Mouse (Mus musculus) forebrain, embryonic 15.5 days (tissue): ENCODE data around the gene Col9a1. TPM values are rescaled to one million over a fixed set of nuclear protein-coding genes. Genes with fewer than 3 reads are reported as not detected.

ENCODE experiments used
- ATAC-seq: fragments of 200-750 bp; cut with Nextera tagmentation; replicated peaks from 2 replicates; pipeline ENCODE4 v1.8.0; 2017; ENCODE audit warnings: mild to moderate bottlenecking, moderate TSS enrichment, moderate library complexity
- H3K27ac ChIP-seq: fragments of 300-500 bp; sonication (generic); replicated peaks from 2 replicates; pipeline ENCODE4 v1.5.1; 2015; ENCODE audit warnings: mild to moderate bottlenecking, inconsistent platforms
- H3K27me3 ChIP-seq: fragments of 300-500 bp; sonication (generic); 2 replicates; pipeline ENCODE4 v1.6.1; 2015; ENCODE audit warnings: inconsistent platforms
- H3K36me3 ChIP-seq: fragments of 300-500 bp; sonication (generic); 2 replicates; pipeline ENCODE4 v1.6.1; 2015; ENCODE audit warnings: mild to moderate bottlenecking, inconsistent platforms
- H3K4me1 ChIP-seq: fragments of 300-500 bp; sonication (generic); 2 replicates; pipeline ENCODE4 v1.6.1; 2015; ENCODE audit warnings: inconsistent platforms
- H3K4me2 ChIP-seq: fragments of 300-500 bp; sonication (generic); replicated peaks from 2 replicates; pipeline ENCODE4 v1.6.1; 2015; ENCODE audit warnings: mild to moderate bottlenecking, inconsistent platforms
- H3K4me3 ChIP-seq: fragments of 300-500 bp; sonication (generic); 2 replicates; pipeline ENCODE4 v1.5.1; 2015; ENCODE audit warnings: mild to moderate bottlenecking, inconsistent platforms
- H3K9ac ChIP-seq: fragments of 300-500 bp; sonication (generic); replicated peaks from 2 replicates; pipeline ENCODE4 v1.6.1; 2015; ENCODE audit warnings: mild to moderate bottlenecking, inconsistent platforms
- H3K9me3 ChIP-seq: fragments of 300-500 bp; sonication (generic); 2 replicates; pipeline ENCODE4 v1.6.1; 2016; ENCODE audit warnings: inconsistent platforms
- WGBS: fragments of 180-500 bp; shearing (Covaris S2); methylation state at CpG from one replicate; pipeline ENCODE4 v1.1.7; 2015; ENCODE audit warnings: mixed read lengths; 5-methylcytosine and 5-hydroxymethylcytosine counted together
- polyA plus RNA-seq: library from polyadenylated mRNA; unstranded; fragments of >200 nt; fragmentation: Nextera tagmentation; extraction: Ambion mirVana; gene quantifications from 2 replicates; pipeline ENCODE4 v1.2.1, GENCODE M21; 2015

The Col9a1 gene
- polyA plus RNA-seq: 1.3 TPM in 2 replicates

- WGBS: 81% methylated on average over 6 of the region's 6 CpGs
- no peaks in the 10 kb centered on the region for H3K9me3 ChIP-seq
- no peak within 1 kb of the TSS for H3K27ac ChIP-seq
- H3K4me1 ChIP-seq: no peaks in the 10 kb centered on the region
- ATAC-seq: no peak
- H3K4me3 ChIP-seq: no peak within 1 kb of the TSS
- H3K27me3 ChIP-seq: no peaks in the 10 kb centered on the region
- H3K4me2 ChIP-seq: no peak within 1 kb of the TSS
- H3K9ac ChIP-seq: no peak within 1 kb of the TSS
- H3K36me3 ChIP-seq: no peaks in the 10 kb centered on the region
Observed at GRCm38 (mm10) chr1:24177224-24177851, at the start of gene Col9a1. Gene Col9a1, plus strand, starts transcription at chr1:24177610.

DNA sequence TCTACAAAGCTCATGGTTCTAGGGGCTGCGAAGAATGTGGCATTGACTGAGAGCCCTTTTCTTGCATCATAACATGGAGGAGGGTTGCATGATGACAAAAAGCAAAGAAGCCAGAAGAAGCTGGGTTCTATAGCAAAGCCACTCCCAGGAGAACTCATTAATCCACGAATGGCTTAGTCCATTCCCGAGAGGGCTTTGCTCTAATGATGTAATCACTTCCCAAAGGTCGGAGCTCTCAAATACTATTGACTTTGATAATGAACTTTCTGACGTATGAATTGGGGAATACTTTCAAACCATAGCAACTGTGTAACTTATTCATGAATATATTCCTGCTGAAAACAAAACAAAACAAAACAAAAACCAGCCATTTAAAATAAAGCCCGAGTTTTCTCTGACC lies 49.5 kb upstream of the Col9a1 start:
- no peak overlapping the region for H3K4me2 ChIP-seq
- ATAC-seq: no peak
- WGBS: 32% methylated on average over 6 of the region's 6 CpGs
- H3K36me3 ChIP-seq: no peaks in the 10 kb centered on the region
- H3K9ac ChIP-seq: no peak overlapping the region
- no peaks in the 10 kb centered on the region for H3K9me3 ChIP-seq
- no peak overlapping the region for H3K27ac ChIP-seq
- H3K4me3 ChIP-seq: no peak overlapping the region
- no peaks in the 10 kb centered on the region for H3K27me3 ChIP-seq
- no peaks in the 10 kb centered on the region for H3K4me1 ChIP-seq

- H3K4me1 ChIP-seq: 0 out of 2 replicates have a peak, but pooled peaks cover 4% of the 10 kb centered on the region
- peak overlapping the region; percentile 39 for H3K4me2 ChIP-seq
- H3K4me3 ChIP-seq: peak overlapping the region; percentile 14; the same call in 1 of the 2 replicates
- no peaks in the 10 kb centered on the region for H3K36me3 ChIP-seq
- ATAC-seq: no peak; the same call in 1 of the 2 replicates
- 42% methylated on average over 19 of the region's 19 CpGs for WGBS
- H3K9me3 ChIP-seq: no peaks in the 10 kb centered on the region
- H3K9ac ChIP-seq: peak overlapping the region; percentile 20; the same call in 1 of the 2 replicates
- H3K27ac ChIP-seq: no peak overlapping the region
- H3K27me3 ChIP-seq: no peaks in the 10 kb centered on the region
Observed at GRCm38 (mm10) chr1:24133853-24134252, 43.6 kb upstream of the Col9a1 start.

- peaks cover 7% of the 10 kb centered on the region; the same call in 1 of the 2 replicates for H3K4me1 ChIP-seq
- H3K9ac ChIP-seq: no peak overlapping the region
- no peaks in the 10 kb centered on the region for H3K9me3 ChIP-seq
- no peak overlapping the region for H3K4me2 ChIP-seq
- no peaks in the 10 kb centered on the region for H3K36me3 ChIP-seq
- H3K4me3 ChIP-seq: no peak overlapping the region
- peak; percentile 87 for ATAC-seq
- 0% methylated on average over 1 of the region's 1 CpGs for WGBS
- no peaks in the 10 kb centered on the region for H3K27me3 ChIP-seq
- peak overlapping the region; percentile 57; the same call in 1 of the 2 replicates for H3K27ac ChIP-seq
Observed at GRCm38 (mm10) chr1:24134792-24135191, 42.6 kb upstream of the Col9a1 start.

- WGBS: 12% methylated on average over 3 of the region's 3 CpGs
- no peak overlapping the region for H3K4me3 ChIP-seq
- H3K9me3 ChIP-seq: no peaks in the 10 kb centered on the region
- H3K9ac ChIP-seq: no peak overlapping the region
- H3K27me3 ChIP-seq: no peaks in the 10 kb centered on the region
- no peak overlapping the region for H3K27ac ChIP-seq
- H3K4me2 ChIP-seq: no peak overlapping the region
- no peak for ATAC-seq
- H3K4me1 ChIP-seq: peaks cover 12% of the 10 kb centered on the region; the same call in 1 of the 2 replicates
- H3K36me3 ChIP-seq: no peaks in the 10 kb centered on the region
Observed at GRCm38 (mm10) chr1:24137133-24137532, 40.3 kb upstream of the Col9a1 start.

DNA sequence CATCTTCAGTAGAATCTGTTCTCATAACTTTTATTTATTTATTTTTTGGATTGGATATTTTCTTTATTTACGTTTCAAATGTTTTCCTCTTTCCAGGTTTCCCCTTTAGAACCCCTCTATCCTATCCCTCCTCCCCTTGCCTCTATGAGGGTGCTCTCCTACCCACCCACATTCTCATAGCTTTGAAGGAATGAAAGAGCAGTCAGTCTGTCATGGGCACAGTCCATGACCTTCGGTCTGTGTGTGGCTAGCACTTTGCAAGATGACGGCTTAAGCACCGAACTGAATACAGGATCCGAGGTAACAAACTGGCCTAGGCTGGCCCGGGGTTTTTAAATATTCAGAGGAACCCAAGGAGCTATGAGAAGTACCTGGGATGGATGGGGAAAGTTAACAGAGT lies 36.9 kb upstream of the Col9a1 start:
- Histone ChIP-seq H3K4me1 (peaks cover 8% of the 10 kb centered on the region; the same call in 1 of the 2 replicates), H3K4me2 (no peak overlapping the region), H3K4me3 (no peak overlapping the region), H3K9ac (no peak overlapping the region), H3K36me3 (no peaks in the 10 kb centered on the region), H3K27me3 (no peaks in the 10 kb centered on the region), H3K27ac (no peak overlapping the region), H3K9me3 (no peaks in the 10 kb centered on the region)
- ATAC-seq: no peak
- 56% methylated on average over 6 of the region's 6 CpGs for WGBS

- Histone ChIP-seq H3K4me2 (no peak overlapping the region), H3K4me1 (peaks cover 8% of the 10 kb centered on the region; the same call in 1 of the 2 replicates), H3K9me3 (no peaks in the 10 kb centered on the region), H3K9ac (no peak overlapping the region), H3K4me3 (no peak overlapping the region), H3K27ac (no peak overlapping the region), H3K36me3 (no peaks in the 10 kb centered on the region), H3K27me3 (no peaks in the 10 kb centered on the region)
- WGBS: 76% methylated on average over 8 of the region's 8 CpGs
- 0 out of 2 replicates have a peak, but pooled peaks have one; percentile 51 for ATAC-seq
Observed at GRCm38 (mm10) chr1:24143504-24143903, 33.9 kb upstream of the Col9a1 start.

GRCm38 (mm10) chr1:24157751-24158150 lies 19.7 kb upstream of the Col9a1 start:
- Histone ChIP-seq H3K4me1 (no peaks in the 10 kb centered on the region), H3K4me2 (no peak overlapping the region), H3K27me3 (no peaks in the 10 kb centered on the region), H3K9ac (no peak overlapping the region), H3K27ac (no peak overlapping the region), H3K9me3 (no peaks in the 10 kb centered on the region), H3K36me3 (no peaks in the 10 kb centered on the region), H3K4me3 (no peak overlapping the region)
- no peak for ATAC-seq
- WGBS: 77% methylated on average over 5 of the region's 5 CpGs

- no peak overlapping the region for H3K9ac ChIP-seq
- H3K27ac ChIP-seq: no peak overlapping the region
- no peaks in the 10 kb centered on the region for H3K9me3 ChIP-seq
- WGBS: 48% methylated on average over 6 of the region's 6 CpGs
- H3K4me2 ChIP-seq: no peak overlapping the region
- ATAC-seq: no peak
- H3K4me3 ChIP-seq: no peak overlapping the region
- no peaks in the 10 kb centered on the region for H3K27me3 ChIP-seq
- 0 out of 2 replicates have a peak, but pooled peaks cover 3% of the 10 kb centered on the region for H3K4me1 ChIP-seq
- no peaks in the 10 kb centered on the region for H3K36me3 ChIP-seq
Observed at GRCm38 (mm10) chr1:24169410-24169809, 8.0 kb upstream of the Col9a1 start.

DNA sequence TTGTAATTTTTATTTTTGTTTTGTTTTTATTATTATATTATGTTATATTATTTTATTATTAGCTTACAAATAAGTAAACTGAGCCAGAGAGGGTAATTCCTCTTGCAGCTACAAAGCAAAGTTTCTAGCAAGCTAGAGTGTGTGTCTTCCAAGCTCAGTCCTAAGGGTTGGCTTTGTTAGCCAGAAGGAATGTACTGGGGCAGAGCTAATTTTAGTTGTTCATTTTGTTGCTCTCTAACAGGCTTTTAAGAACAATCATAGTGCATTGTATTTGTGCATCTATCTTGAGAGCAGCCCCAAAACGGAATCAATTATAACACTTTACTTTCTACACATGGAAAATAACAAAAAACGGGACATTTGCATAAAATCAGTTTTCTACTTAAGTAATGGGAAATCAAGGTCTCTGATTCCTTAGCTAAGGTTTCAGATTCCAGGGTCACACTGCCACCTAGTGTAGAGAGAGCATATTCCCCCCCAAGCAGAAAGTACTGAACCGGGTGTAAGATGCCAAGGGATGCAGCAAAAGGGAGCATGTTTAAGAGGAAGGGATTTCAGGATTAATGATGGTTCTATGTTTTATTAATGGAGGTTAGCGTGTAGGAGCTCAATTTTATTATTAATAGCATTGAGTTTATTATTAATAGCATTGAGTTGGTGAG lies 6.1 kb upstream of the Col9a1 start:
- no peak overlapping the region for H3K4me2 ChIP-seq
- WGBS: 1% methylated on average over 4 of the region's 4 CpGs
- ATAC-seq: peak; percentile 85
- H3K9me3 ChIP-seq: no peaks in the 10 kb centered on the region
- H3K4me3 ChIP-seq: no peak overlapping the region
- H3K4me1 ChIP-seq: 0 out of 2 replicates have a peak, but pooled peaks cover 3% of the 10 kb centered on the region
- no peaks in the 10 kb centered on the region for H3K27me3 ChIP-seq
- H3K36me3 ChIP-seq: no peaks in the 10 kb centered on the region
- no peak overlapping the region for H3K9ac ChIP-seq
- H3K27ac ChIP-seq: no peak overlapping the region

DNA sequence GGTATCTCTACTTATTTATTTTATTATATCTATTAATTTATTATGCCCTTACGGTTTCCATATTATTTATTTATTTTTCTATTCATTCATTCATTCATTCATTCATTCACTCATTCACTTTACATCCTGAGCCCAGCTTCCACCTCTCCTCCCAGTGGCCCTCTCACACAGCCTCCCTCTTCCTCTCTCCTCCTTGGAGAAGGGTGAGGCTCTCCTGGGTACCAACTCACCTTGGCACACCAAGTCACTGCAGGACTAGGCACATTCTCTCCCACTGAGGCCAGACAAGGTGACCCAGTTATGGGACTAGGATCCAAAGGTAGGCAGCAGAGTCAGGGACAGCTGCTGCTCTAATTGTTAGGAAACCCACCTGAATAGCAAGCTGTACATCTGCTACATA lies 5.5 kb upstream of the Col9a1 start:
- Histone ChIP-seq H3K36me3 (no peaks in the 10 kb centered on the region), H3K27me3 (no peaks in the 10 kb centered on the region), H3K9ac (no peak overlapping the region), H3K4me2 (no peak overlapping the region), H3K4me3 (no peak overlapping the region), H3K27ac (no peak overlapping the region), H3K4me1 (0 out of 2 replicates have a peak, but pooled peaks cover 3% of the 10 kb centered on the region), H3K9me3 (no peaks in the 10 kb centered on the region)
- WGBS: 69% methylated on average over 1 of the region's 1 CpGs
- ATAC-seq: peak; percentile 69

GRCm38 (mm10) chr1:24172656-24173055 lies 4.8 kb upstream of the Col9a1 start:
- no peak overlapping the region for H3K4me3 ChIP-seq
- no peak for ATAC-seq
- H3K36me3 ChIP-seq: no peaks in the 10 kb centered on the region
- H3K9me3 ChIP-seq: no peaks in the 10 kb centered on the region
- WGBS: 42% methylated on average over 3 of the region's 3 CpGs
- H3K4me1 ChIP-seq: 0 out of 2 replicates have a peak, but pooled peaks cover 3% of the 10 kb centered on the region
- no peak overlapping the region for H3K9ac ChIP-seq
- no peaks in the 10 kb centered on the region for H3K27me3 ChIP-seq
- H3K4me2 ChIP-seq: no peak overlapping the region
- no peak overlapping the region for H3K27ac ChIP-seq
